Mouse (Mus musculus): ENCODE data around the gene Insig2.

GRCm38 (mm10) chr1:121360561-121360960 lies 28.2 kb upstream of the Insig2 start:
- TF ChIP-seq CTCF (IDR thresholded peaks at IDR 0.05; ENCODE audit: control insufficient read depth, insufficient read depth, insufficient replicate concordance, low read depth, low read length): no peak
- no peak for TF ChIP-seq POLR2A (IDR thresholded peaks at IDR 0.05; ENCODE audit: control insufficient read depth, low read depth, low read length)
